Mouse (Mus musculus) stomach, postnatal 0 days (tissue): ENCODE measurements at regions not wholly inside any gene's neighbourhood (a gene's known extent, or its start where the extent isn't known, plus 50 kb on each side); places are given as distances from the start of the nearest gene placed in this dataset.

Source experiments
- CTCF ChIP-seq: IDR thresholded peaks from 2 replicates; pipeline ENCODE4 v1.5.1; 2016; ENCODE audit warnings: antibody characterized with exemption, low read depth, mild to moderate bottlenecking, moderate library complexity
- EP300 ChIP-seq: optimal IDR thresholded peaks from 2 replicates; pipeline ENCODE3; 2016; ENCODE audit warnings: antibody characterized with exemption

GRCm38 (mm10) chr4:127421927-127422450 is 64.0 kb upstream of the Gjb5 start:
- TF ChIP-seq CTCF (no peak), EP300 (no peak)
